Mouse (Mus musculus) embryonic facial prominence, embryonic 10.5 days (tissue): ENCODE measurements at regions not wholly inside any gene's neighbourhood (a gene's known extent, or its start where the extent isn't known, plus 50 kb on each side); places are given as distances from the start of the nearest gene placed in this dataset.

Experiments
- DNase-seq: peaks from one replicate; pipeline ENCODE4 v3.0.0-alpha.2; 2017; ENCODE audit warnings: low spot score
- H3K27ac ChIP-seq: fragments of 300-500 bp; sonication (generic); replicated peaks from 2 replicates; pipeline ENCODE4 v1.5.1; 2016; ENCODE audit warnings: mild to moderate bottlenecking
- H3K27me3 ChIP-seq: fragments of 300-500 bp; sonication (generic); replicated peaks from 2 replicates; pipeline ENCODE4 v1.6.1; 2016; ENCODE audit warnings: low read depth, mild to moderate bottlenecking; ENCODE audit not compliant: poor library complexity, severe bottlenecking
- H3K36me3 ChIP-seq: fragments of 300-500 bp; sonication (generic); replicated peaks from 2 replicates; pipeline ENCODE4 v1.6.1; 2016; ENCODE audit warnings: mild to moderate bottlenecking, moderate library complexity
- H3K4me1 ChIP-seq: fragments of 300-500 bp; sonication (generic); 2 replicates; pipeline ENCODE4 v1.6.1; 2016
- H3K4me3 ChIP-seq: fragments of 300-500 bp; sonication (generic); 2 replicates; pipeline ENCODE4 v1.5.1; 2016; ENCODE audit warnings: mild to moderate bottlenecking, moderate library complexity
- H3K9me3 ChIP-seq: fragments of 300-500 bp; sonication (generic); 2 replicates; pipeline ENCODE4 v1.6.1; 2016; ENCODE audit warnings: mild to moderate bottlenecking
- WGBS: fragments of 180-500 bp; shearing (Covaris S2); methylation state at CpG from one replicate; pipeline ENCODE4 v1.1.7; 2016; 5-methylcytosine and 5-hydroxymethylcytosine counted together

GRCm38 (mm10) chr17:80891656-80892055, 52.8 kb upstream of the Tmem178 start:
- peaks cover 17% of the 10 kb centered on the region for H3K4me1 ChIP-seq
- no peak overlapping the region for H3K27ac ChIP-seq
- H3K36me3 ChIP-seq, result no peaks in the 10 kb centered on the region
- WGBS, result 68% methylated on average over 5 of the region's 5 CpGs
- no peaks in the 10 kb centered on the region for H3K9me3 ChIP-seq
- H3K27me3 ChIP-seq, result no peaks in the 10 kb centered on the region
- DNase-seq, result no peak
- H3K4me3 ChIP-seq, result no peak overlapping the region

DNA sequence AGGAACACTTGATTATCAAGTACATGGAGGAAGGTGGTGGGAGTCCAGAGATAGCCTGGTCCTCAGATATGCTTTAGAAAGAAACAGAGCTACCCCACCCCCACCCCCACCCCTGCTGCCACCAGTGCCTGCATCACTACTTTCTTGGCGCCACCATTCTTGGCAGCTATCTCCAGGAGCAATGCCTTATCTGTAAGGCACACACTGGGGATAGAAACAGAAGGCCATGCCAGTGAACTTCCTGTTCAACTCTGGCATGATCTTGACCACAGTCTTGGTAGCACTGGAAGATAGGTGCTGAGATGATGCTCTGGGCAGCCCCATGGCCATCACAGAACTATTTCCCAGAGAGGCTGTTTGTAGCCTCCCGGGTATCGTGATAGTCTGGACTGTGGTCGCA, 55.3 kb upstream of the Tmem178 start:
- Histone ChIP-seq H3K9me3 (no peaks in the 10 kb centered on the region), H3K27me3 (no peaks in the 10 kb centered on the region), H3K27ac (no peak overlapping the region), H3K36me3 (no peaks in the 10 kb centered on the region), H3K4me3 (no peak overlapping the region), H3K4me1 (peaks cover 30% of the 10 kb centered on the region)
- 94% methylated on average over 4 of the region's 4 CpGs for WGBS
- DNase-seq, result no peak

- Histone ChIP-seq H3K9me3 (no peaks in the 10 kb centered on the region), H3K36me3 (no peaks in the 10 kb centered on the region), H3K27ac (peak overlapping the region; percentile 75), H3K4me3 (peak overlapping the region; percentile 41), H3K27me3 (no peaks in the 10 kb centered on the region), H3K4me1 (peaks cover 30% of the 10 kb centered on the region)
- WGBS, result 26% methylated on average over 8 of the region's 8 CpGs
- DNase-seq, result peak; percentile 25
These were observed 56.7 kb upstream of the Tmem178 start for GRCm38 (mm10) chr17:80887749-80888119.

DNA sequence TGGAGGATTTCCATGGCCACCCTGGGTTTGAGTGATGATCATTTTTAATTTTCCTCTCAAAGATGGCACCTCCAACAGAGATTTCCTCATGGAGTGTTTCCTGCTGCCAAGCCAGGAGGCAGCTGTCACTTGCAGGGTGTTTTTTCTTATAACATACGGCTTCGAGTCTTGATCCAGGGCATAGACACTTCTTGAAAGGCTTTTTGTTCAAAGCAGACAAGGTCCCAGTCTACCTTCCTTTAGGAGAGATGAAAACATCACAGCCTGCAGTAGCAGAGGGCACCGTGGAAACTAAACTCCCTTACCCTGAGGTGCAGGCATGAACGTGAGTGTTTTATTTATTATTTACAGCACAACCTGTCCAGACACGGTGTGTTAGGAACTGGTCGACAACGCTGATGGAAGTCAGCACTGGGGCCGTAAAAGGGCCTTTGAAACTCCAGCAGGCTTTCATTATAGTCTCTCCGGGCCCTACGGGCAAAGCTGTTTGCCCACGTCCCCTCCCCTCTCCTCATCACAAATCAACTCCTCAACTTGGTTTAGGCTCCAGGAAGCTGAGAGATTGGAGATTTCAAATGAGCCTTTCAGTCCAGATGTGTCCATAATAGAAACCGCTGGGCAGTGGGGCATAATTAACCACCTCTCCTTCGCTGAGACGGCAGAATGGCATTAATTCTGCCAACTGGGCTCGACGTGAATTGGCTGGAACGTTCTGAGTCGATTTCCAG, 57.2 kb upstream of the Tmem178 start:
- no peaks in the 10 kb centered on the region for H3K9me3 ChIP-seq
- H3K27me3 ChIP-seq, result no peaks in the 10 kb centered on the region
- H3K4me3 ChIP-seq, result peak overlapping the region; percentile 41
- 19% methylated on average over 18 of the region's 18 CpGs for WGBS
- DNase-seq, result peak; percentile 69
- H3K4me1 ChIP-seq, result peaks cover 30% of the 10 kb centered on the region
- no peaks in the 10 kb centered on the region for H3K36me3 ChIP-seq
- peak overlapping the region; percentile 75 for H3K27ac ChIP-seq

- H3K36me3 ChIP-seq, result no peaks in the 10 kb centered on the region
- WGBS, result 70% methylated on average over 3 of the region's 3 CpGs
- H3K27ac ChIP-seq, result peak overlapping the region; percentile 66
- H3K4me3 ChIP-seq, result no peak overlapping the region
- peaks cover 30% of the 10 kb centered on the region for H3K4me1 ChIP-seq
- no peaks in the 10 kb centered on the region for H3K9me3 ChIP-seq
- no peaks in the 10 kb centered on the region for H3K27me3 ChIP-seq
- no peak for DNase-seq
These were observed 58.2 kb upstream of the Tmem178 start for GRCm38 (mm10) chr17:80886211-80886701.

DNA sequence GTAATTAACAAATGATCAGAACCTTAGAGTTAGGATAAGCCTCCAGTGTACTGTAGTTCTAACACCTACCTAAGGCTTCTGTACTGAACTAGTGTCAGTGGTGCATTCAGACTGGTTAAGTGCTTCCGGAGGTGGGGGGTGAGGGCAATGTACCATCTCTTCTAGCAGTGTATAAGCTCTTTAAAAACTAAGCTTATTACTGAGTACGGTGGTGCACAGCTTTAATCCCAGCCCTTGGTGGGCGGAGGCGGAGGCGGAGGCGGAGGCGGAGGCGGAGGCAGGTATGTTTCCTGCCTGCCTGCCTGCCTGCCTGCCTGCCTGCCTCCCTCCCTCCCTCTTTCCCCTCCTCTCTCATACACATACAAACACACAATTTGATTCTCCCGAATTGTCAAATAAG, 58.7 kb upstream of the Tmem178 start:
- no peak for DNase-seq
- WGBS, result 81% methylated on average over 9 of the region's 9 CpGs
- Histone ChIP-seq H3K27ac (0 out of 2 replicates have a peak overlapping the region, but pooled peaks have one; percentile 19), H3K4me3 (no peak overlapping the region), H3K4me1 (peaks cover 30% of the 10 kb centered on the region), H3K9me3 (no peaks in the 10 kb centered on the region), H3K36me3 (no peaks in the 10 kb centered on the region), H3K27me3 (no peaks in the 10 kb centered on the region)

DNA sequence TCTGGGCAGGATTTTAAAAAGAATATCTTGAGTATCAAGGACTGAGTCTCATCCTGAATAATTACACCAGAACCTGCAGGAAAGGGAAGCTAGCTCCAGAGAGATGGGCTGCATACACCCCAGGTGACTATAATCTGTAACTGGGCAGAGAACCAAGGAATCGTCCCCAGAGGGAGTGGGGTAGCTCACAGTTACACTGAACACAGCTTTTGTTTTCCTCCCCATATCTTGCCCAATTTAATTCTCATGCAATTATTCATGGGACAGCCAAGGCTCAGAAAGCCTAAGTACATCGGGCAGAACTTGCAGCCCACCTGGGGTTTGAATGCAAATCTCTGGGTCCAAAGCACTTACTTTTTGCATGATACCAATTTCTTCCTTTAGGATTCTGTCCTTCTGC, 59.5 kb upstream of the Tmem178 start:
- WGBS, result 66% methylated on average over 2 of the region's 2 CpGs
- peaks cover 30% of the 10 kb centered on the region for H3K4me1 ChIP-seq
- no peaks in the 10 kb centered on the region for H3K27me3 ChIP-seq
- H3K9me3 ChIP-seq, result no peaks in the 10 kb centered on the region
- DNase-seq, result no peak
- H3K4me3 ChIP-seq, result no peak overlapping the region
- H3K36me3 ChIP-seq, result no peaks in the 10 kb centered on the region
- H3K27ac ChIP-seq, result no peak overlapping the region

GRCm38 (mm10) chr17:80882476-80882875, 62.0 kb upstream of the Tmem178 start:
- no peaks in the 10 kb centered on the region for H3K9me3 ChIP-seq
- H3K27me3 ChIP-seq, result no peaks in the 10 kb centered on the region
- no peak overlapping the region for H3K4me3 ChIP-seq
- H3K4me1 ChIP-seq, result peaks cover 21% of the 10 kb centered on the region
- H3K27ac ChIP-seq, result no peak overlapping the region
- no peaks in the 10 kb centered on the region for H3K36me3 ChIP-seq
- 86% methylated on average over 3 of the region's 3 CpGs for WGBS
- DNase-seq, result no peak

GRCm38 (mm10) chr17:80880325-80880724, 64.1 kb upstream of the Tmem178 start:
- Histone ChIP-seq H3K4me3 (no peak overlapping the region), H3K9me3 (no peaks in the 10 kb centered on the region), H3K27me3 (no peaks in the 10 kb centered on the region), H3K4me1 (0 out of 2 replicates have a peak, but pooled peaks cover 4% of the 10 kb centered on the region), H3K27ac (no peak overlapping the region), H3K36me3 (no peaks in the 10 kb centered on the region)
- 81% methylated on average over 4 of the region's 4 CpGs for WGBS
- no peak for DNase-seq

DNA sequence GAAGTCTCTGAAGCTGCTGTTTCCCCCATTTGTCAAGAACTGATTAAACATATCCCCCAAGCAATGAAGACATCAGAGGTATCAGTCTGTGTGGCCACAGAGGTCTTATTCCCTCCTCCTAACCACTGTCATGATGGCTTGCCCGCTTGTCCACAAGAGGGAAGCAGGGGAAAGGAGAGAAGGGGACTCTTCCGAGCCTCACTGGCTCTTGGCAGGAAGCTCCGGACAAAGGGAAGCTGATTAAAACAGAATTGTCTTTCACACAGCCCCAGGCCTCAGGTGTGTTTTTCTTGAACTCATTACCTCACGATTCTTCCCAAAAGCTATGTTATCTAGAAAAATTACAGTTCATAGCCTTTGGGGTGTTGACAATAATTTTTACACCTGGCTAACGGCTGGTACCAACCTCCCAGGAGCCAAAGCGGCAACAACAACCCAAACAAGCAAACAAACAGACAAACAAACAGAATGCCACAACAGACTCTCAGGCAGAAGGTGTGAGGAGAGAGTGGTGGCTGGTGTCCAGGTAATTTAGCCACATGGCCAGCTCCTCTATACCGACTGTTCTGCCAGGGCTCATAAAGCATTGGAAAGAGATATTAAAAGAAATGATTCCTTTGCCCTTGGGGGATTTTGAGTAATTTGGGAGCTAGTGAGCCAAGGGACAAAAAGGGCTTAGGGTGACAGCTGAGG, 68.9 kb upstream of the Tmem178 start:
- Histone ChIP-seq H3K4me1 (0 out of 2 replicates have a peak, but pooled peaks cover 4% of the 10 kb centered on the region), H3K27ac (no peak overlapping the region), H3K36me3 (no peaks in the 10 kb centered on the region), H3K9me3 (no peaks in the 10 kb centered on the region), H3K27me3 (no peaks in the 10 kb centered on the region), H3K4me3 (no peak overlapping the region)
- 47% methylated on average over 7 of the region's 7 CpGs for WGBS
- no peak for DNase-seq

DNA sequence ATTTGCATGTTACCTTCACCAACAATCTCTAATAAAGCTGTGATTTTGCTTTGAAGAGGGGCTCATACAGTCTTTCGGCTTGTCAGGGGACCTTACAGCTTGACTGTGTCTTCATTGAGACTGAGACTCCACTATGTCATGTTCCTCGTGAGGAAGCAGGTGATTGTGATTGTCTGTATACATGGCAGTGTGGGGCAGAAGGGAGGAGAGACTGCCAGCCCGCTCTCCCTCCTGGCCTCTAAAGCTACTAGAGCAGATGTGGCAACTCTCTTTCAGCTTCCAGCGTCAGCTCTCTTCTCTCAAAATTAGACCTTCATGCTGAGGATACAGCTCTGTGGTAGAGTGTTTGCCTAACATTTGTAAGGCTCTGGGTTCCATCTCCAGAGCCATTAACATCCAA, 73.5 kb upstream of the Tmem178 start:
- Histone ChIP-seq H3K36me3 (no peaks in the 10 kb centered on the region), H3K4me1 (0 out of 2 replicates have a peak, but pooled peaks cover 4% of the 10 kb centered on the region), H3K27me3 (no peaks in the 10 kb centered on the region), H3K27ac (no peak overlapping the region), H3K4me3 (no peak overlapping the region), H3K9me3 (no peaks in the 10 kb centered on the region)
- WGBS, result 78% methylated on average over 4 of the region's 4 CpGs
- no peak for DNase-seq

- Histone ChIP-seq H3K9me3 (no peaks in the 10 kb centered on the region), H3K27ac (no peak overlapping the region), H3K4me3 (no peak overlapping the region), H3K4me1 (no peaks in the 10 kb centered on the region), H3K36me3 (no peaks in the 10 kb centered on the region), H3K27me3 (no peaks in the 10 kb centered on the region)
- DNase-seq, result no peak
- WGBS, result 85% methylated on average over 8 of the region's 8 CpGs
These were observed 82.1 kb upstream of the Tmem178 start for GRCm38 (mm10) chr17:80862338-80862737.
